Mouse (Mus musculus) CH12.LX (cell line): Measurements from ENCODE around the gene Stk25.

Experiments used
- BHLHE40 ChIP-seq: IDR thresholded peaks from 2 replicates; pipeline ENCODE4 v1.6.1; 2011; ENCODE audit warnings: mild to moderate bottlenecking, low read depth, low read length, improper control_type of control experiment
- CTCF ChIP-seq, 2 experiments: IDR thresholded peaks in 1 of 2; conservative IDR thresholded peaks in 1 of 2; 2 replicates each; pipeline ENCODE4 v1.5.1; 2011 to 2012; ENCODE audit warnings: low read depth in 2 of 2, low read length in 2 of 2, improper control_type of control experiment in 1 of 2, inconsistent platforms in 1 of 2, mild to moderate bottlenecking in 1 of 2, moderate library complexity in 1 of 2
- EP300 ChIP-seq: IDR thresholded peaks from 2 replicates; pipeline ENCODE4 v1.6.1; 2011; ENCODE audit warnings: low read length, improper control_type of control experiment
- HCFC1 ChIP-seq: IDR thresholded peaks from 2 replicates; pipeline ENCODE4 v1.6.1; 2012; ENCODE audit warnings: low read depth, mild to moderate bottlenecking, inconsistent platforms, low read length, improper control_type of control experiment
- IRF4 ChIP-seq: IDR thresholded peaks from 2 replicates; pipeline ENCODE4 v1.6.1; 2014; ENCODE audit warnings: low read depth, mild to moderate bottlenecking, inconsistent platforms, low read length, improper control_type of control experiment
- MAX ChIP-seq: IDR thresholded peaks from 2 replicates; pipeline ENCODE4 v1.6.1; 2011; ENCODE audit warnings: low read length, improper control_type of control experiment
- NELFE ChIP-seq: IDR thresholded peaks from 2 replicates; pipeline ENCODE4 v1.6.1; 2011; ENCODE audit warnings: low read depth, low read length, improper control_type of control experiment
- POLR2A ChIP-seq: IDR thresholded peaks from 2 replicates; pipeline ENCODE4 v1.6.1; 2011; ENCODE audit warnings: low read depth, mild to moderate bottlenecking, improper control_type of control experiment, low read length
- RCOR1 ChIP-seq: conservative IDR thresholded peaks from 2 replicates; pipeline ENCODE4 v1.6.1; 2012; ENCODE audit warnings: low read depth, mild to moderate bottlenecking, inconsistent platforms, low read length, improper control_type of control experiment
- SIN3A ChIP-seq: IDR thresholded peaks from 2 replicates; pipeline ENCODE4 v1.6.1; 2012; ENCODE audit warnings: low read length, improper control_type of control experiment, inconsistent platforms
- TCF12 ChIP-seq: IDR thresholded peaks from 2 replicates; pipeline ENCODE4 v1.6.1; 2014; ENCODE audit warnings: low read depth, mild to moderate bottlenecking, inconsistent platforms, low read length, improper control_type of control experiment
- ZC3H11A ChIP-seq: IDR thresholded peaks from 2 replicates; pipeline ENCODE4 v1.6.1; 2012; ENCODE audit warnings: low read depth, mild to moderate bottlenecking, inconsistent platforms, low read length, improper control_type of control experiment
- ZNF384 ChIP-seq: IDR thresholded peaks from 2 replicates; pipeline ENCODE4 v1.6.1; 2012; ENCODE audit warnings: low read depth, low read length, improper control_type of control experiment, inconsistent platforms

GRCm38 (mm10) chr1:93608696-93609245, 49.7 kb downstream of the Stk25 start:
- TF ChIP-seq SIN3A, result no peak
- TF ChIP-seq CTCF (conservative IDR thresholded peaks at IDR 0.05 in 1 of 2, IDR thresholded peaks at IDR 0.05 in 1 of 2; ENCODE audit: low read depth in 2 of 2, low read length in 2 of 2), result no peak
- no peak for TF ChIP-seq POLR2A
- TF ChIP-seq HCFC1, result no peak
- TF ChIP-seq ZC3H11A, result no peak
- TF ChIP-seq IRF4, result no peak
- TF ChIP-seq BHLHE40, result no peak
- TF ChIP-seq EP300, result no peak
- no peak for TF ChIP-seq TCF12
- no peak for TF ChIP-seq NELFE
- TF ChIP-seq MAX, result no peak
- TF ChIP-seq ZNF384, result no peak
- no peak for TF ChIP-seq RCOR1
